Mouse (Mus musculus) MEL (cell line): Measurements from ENCODE around the gene Rab23. TPM values are rescaled to one million over a fixed set of nuclear protein-coding genes. Genes with fewer than 3 reads are reported as not detected.

Source experiments
- DNase-seq: peaks from one replicate; pipeline ENCODE4 v3.0.0; 2011; ENCODE audit warnings: low read depth, low spot score
- H3K27ac ChIP-seq: 2 replicates; pipeline ENCODE4 v1.5.1; 2012; ENCODE audit warnings: low read depth, mild to moderate bottlenecking, control low read depth, low read length, moderate library complexity; ENCODE audit not compliant: control insufficient read depth
- H3K27me3 ChIP-seq, 2 experiments: fragments of 150-350 bp in 1 of 2; sonication (generic) in 1 of 2; 2 replicates each; pipeline ENCODE4 v1.6.1; 2012; ENCODE audit warnings: low read length in 2 of 2, mild to moderate bottlenecking in 2 of 2, improper control_type of control experiment in 1 of 2, moderate library complexity in 1 of 2; ENCODE audit not compliant: insufficient read depth in 2 of 2, control insufficient read depth in 1 of 2
- H3K36me3 ChIP-seq, 2 experiments: 2 replicates each; pipeline ENCODE4 v1.6.1; 2012 to 2014; ENCODE audit warnings: low read length in 2 of 2, improper control_type of control experiment in 1 of 2, inconsistent platforms in 1 of 2, mild to moderate bottlenecking in 1 of 2; ENCODE audit not compliant: insufficient read depth in 2 of 2, control insufficient read depth in 1 of 2
- H3K4me1 ChIP-seq, 2 experiments: fragments of 150-350 bp in 1 of 2; sonication (generic) in 1 of 2; 2 replicates each; pipeline ENCODE4 v1.6.1; 2012; ENCODE audit warnings: low read length in 2 of 2, improper control_type of control experiment in 1 of 2, mild to moderate bottlenecking in 1 of 2; ENCODE audit not compliant: insufficient read depth in 2 of 2, control insufficient read depth in 1 of 2
- H3K4me3 ChIP-seq, 2 experiments: fragments of 150-350 bp in 1 of 2; sonication (generic) in 1 of 2; 2 replicates each; pipeline ENCODE4 v1.5.1; 2012; ENCODE audit warnings: low read depth in 2 of 2, low read length in 2 of 2, mild to moderate bottlenecking in 2 of 2, moderate library complexity in 2 of 2, control low read depth in 1 of 2, improper control_type of control experiment in 1 of 2; ENCODE audit not compliant: control insufficient read depth in 1 of 2, insufficient read depth in 1 of 2
- H3K79me2 ChIP-seq: 2 replicates; pipeline ENCODE4 v1.6.1; 2012; ENCODE audit warnings: mild to moderate bottlenecking, low read length, moderate library complexity; ENCODE audit not compliant: control insufficient read depth, poor library complexity, insufficient read depth
- H3K9ac ChIP-seq: 2 replicates; pipeline ENCODE4 v1.6.1; 2012; ENCODE audit warnings: low read depth, mild to moderate bottlenecking, control low read depth, low read length, moderate library complexity; ENCODE audit not compliant: control insufficient read depth, poor library complexity, severe bottlenecking
- H3K9me3 ChIP-seq: fragments of 150-350 bp; sonication (generic); replicated peaks from 2 replicates; pipeline ENCODE4 v1.6.1; 2012; ENCODE audit warnings: mild to moderate bottlenecking, low read length, improper control_type of control experiment, moderate library complexity; ENCODE audit not compliant: insufficient read depth
- BHLHE40 ChIP-seq: IDR thresholded peaks from 2 replicates; pipeline ENCODE4 v1.6.1; 2012; ENCODE audit warnings: low read depth, mild to moderate bottlenecking, inconsistent platforms, low read length, improper control_type of control experiment, borderline replicate concordance
- CHD1 ChIP-seq: IDR thresholded peaks from 2 replicates; pipeline ENCODE4 v1.6.1; 2012; ENCODE audit warnings: low read depth, mild to moderate bottlenecking, inconsistent platforms, low read length, improper control_type of control experiment
- CHD2 ChIP-seq: IDR thresholded peaks from 2 replicates; pipeline ENCODE4 v1.6.1; 2011; ENCODE audit warnings: low read length, improper control_type of control experiment
- E2F4 ChIP-seq: IDR thresholded peaks from 2 replicates; pipeline ENCODE4 v1.6.1; 2011; ENCODE audit warnings: low read depth, low read length, improper control_type of control experiment, borderline replicate concordance
- ELF1 ChIP-seq: IDR thresholded peaks from 2 replicates; pipeline ENCODE4 v1.6.1; 2014; ENCODE audit warnings: low read depth, mild to moderate bottlenecking, inconsistent platforms, low read length, improper control_type of control experiment, moderate library complexity
- EP300 ChIP-seq, 2 experiments: IDR thresholded peaks; 2 replicates each; pipeline ENCODE4 v1.6.1; 2011; ENCODE audit warnings: improper control_type of control experiment in 2 of 2, low read length in 2 of 2, low read depth in 1 of 2, mild to moderate bottlenecking in 1 of 2
- ETS1 ChIP-seq: IDR thresholded peaks from 2 replicates; pipeline ENCODE4 v1.6.1; 2012; ENCODE audit warnings: low read depth, mild to moderate bottlenecking, inconsistent platforms, low read length, improper control_type of control experiment, moderate library complexity
- GABPA ChIP-seq: IDR thresholded peaks from 2 replicates; pipeline ENCODE4 v1.6.1; 2012; ENCODE audit warnings: low read depth, mild to moderate bottlenecking, inconsistent platforms, low read length, improper control_type of control experiment, moderate library complexity
- GATA1 ChIP-seq: IDR thresholded peaks from 2 replicates; pipeline ENCODE4 v1.6.1; 2011; ENCODE audit warnings: low read depth, low read length, improper control_type of control experiment
- HCFC1 ChIP-seq: IDR thresholded peaks from 2 replicates; pipeline ENCODE4 v1.6.1; 2012; ENCODE audit warnings: low read depth, mild to moderate bottlenecking, inconsistent platforms, low read length, improper control_type of control experiment, moderate library complexity
- JUND ChIP-seq: IDR thresholded peaks from 2 replicates; pipeline ENCODE4 v1.6.1; 2011; ENCODE audit warnings: low read depth, mild to moderate bottlenecking, improper control_type of control experiment, low read length
- KAT2A ChIP-seq: conservative IDR thresholded peaks from 2 replicates; pipeline ENCODE4 v1.6.1; 2012; ENCODE audit warnings: low read depth, low read length, improper control_type of control experiment, inconsistent platforms
- MAFK ChIP-seq: IDR thresholded peaks from 2 replicates; pipeline ENCODE4 v1.6.1; 2011; ENCODE audit warnings: low read depth, mild to moderate bottlenecking, low read length, improper control_type of control experiment, borderline replicate concordance
- MAX ChIP-seq: IDR thresholded peaks from 2 replicates; pipeline ENCODE4 v1.6.1; 2011; ENCODE audit warnings: low read length, improper control_type of control experiment
- MEF2A ChIP-seq: IDR thresholded peaks from 2 replicates; pipeline ENCODE4 v1.6.1; 2014; ENCODE audit warnings: low read depth, mild to moderate bottlenecking, inconsistent platforms, low read length, improper control_type of control experiment; ENCODE audit not compliant: poor library complexity, insufficient replicate concordance, severe bottlenecking; ENCODE audit errors: extremely low read depth
- MXI1 ChIP-seq: IDR thresholded peaks from 2 replicates; pipeline ENCODE4 v1.6.1; 2011; ENCODE audit warnings: mild to moderate bottlenecking, low read depth, low read length, improper control_type of control experiment
- MYB ChIP-seq: IDR thresholded peaks from 2 replicates; pipeline ENCODE4 v1.6.1; 2011; ENCODE audit warnings: mild to moderate bottlenecking, low read depth, low read length, improper control_type of control experiment
- MYC ChIP-seq: IDR thresholded peaks from 2 replicates; pipeline ENCODE4 v1.6.1; 2011; ENCODE audit warnings: low read depth, mild to moderate bottlenecking, low read length, improper control_type of control experiment, moderate library complexity
- NELFE ChIP-seq: IDR thresholded peaks from 2 replicates; pipeline ENCODE4 v1.6.1; 2011; ENCODE audit warnings: low read depth, low read length, improper control_type of control experiment
- NRF1 ChIP-seq: IDR thresholded peaks from 2 replicates; pipeline ENCODE4 v1.6.1; 2014; ENCODE audit warnings: low read depth, mild to moderate bottlenecking, inconsistent platforms, low read length, improper control_type of control experiment, moderate library complexity; ENCODE audit not compliant: poor library complexity, insufficient read depth, severe bottlenecking
- POLR2A ChIP-seq, 2 experiments: IDR thresholded peaks; 2 replicates each; pipeline ENCODE4 v1.6.1; 2011 to 2012; ENCODE audit warnings: low read length in 2 of 2, mild to moderate bottlenecking in 2 of 2, control low read depth in 1 of 2, improper control_type of control experiment in 1 of 2, low read depth in 1 of 2, moderate library complexity in 1 of 2; ENCODE audit not compliant: control insufficient read depth in 1 of 2, insufficient read depth in 1 of 2, poor library complexity in 1 of 2
- POLR2AphosphoS5 ChIP-seq: IDR thresholded peaks from 2 replicates; pipeline ENCODE4 v1.6.1; 2012; ENCODE audit warnings: low read depth, borderline replicate concordance, mild to moderate bottlenecking, inconsistent platforms, low read length, moderate library complexity, mixed read lengths
- RAD21 ChIP-seq: IDR thresholded peaks from 2 replicates; pipeline ENCODE4 v1.6.1; 2011; ENCODE audit warnings: mild to moderate bottlenecking, low read depth, low read length, improper control_type of control experiment
- RCOR1 ChIP-seq: IDR thresholded peaks from 2 replicates; pipeline ENCODE4 v1.6.1; 2012; ENCODE audit warnings: low read depth, mild to moderate bottlenecking, inconsistent platforms, low read length, improper control_type of control experiment
- SMC3 ChIP-seq: IDR thresholded peaks from 2 replicates; pipeline ENCODE4 v1.6.1; 2011; ENCODE audit warnings: low read depth, low read length, improper control_type of control experiment
- TAL1 ChIP-seq: IDR thresholded peaks from 2 replicates; pipeline ENCODE4 v1.6.1; 2012; ENCODE audit warnings: mild to moderate bottlenecking, inconsistent platforms, low read length, moderate library complexity, mixed read lengths
- TBP ChIP-seq: IDR thresholded peaks from 2 replicates; pipeline ENCODE4 v1.8.0; 2011; ENCODE audit warnings: low read depth, low read length, improper control_type of control experiment
- TCF12 ChIP-seq: IDR thresholded peaks from 2 replicates; pipeline ENCODE4 v1.6.1; 2014; ENCODE audit warnings: low read depth, mild to moderate bottlenecking, inconsistent platforms, low read length, improper control_type of control experiment, moderate library complexity
- UBTF ChIP-seq: IDR thresholded peaks from 2 replicates; pipeline ENCODE4 v1.6.1; 2012; ENCODE audit warnings: low read depth, mild to moderate bottlenecking, inconsistent platforms, low read length, improper control_type of control experiment, moderate library complexity, borderline replicate concordance; ENCODE audit not compliant: insufficient read depth
- USF1 ChIP-seq: IDR thresholded peaks from 2 replicates; pipeline ENCODE4 v1.6.1; 2014; ENCODE audit warnings: low read depth, mild to moderate bottlenecking, inconsistent platforms, low read length, improper control_type of control experiment, moderate library complexity
- ZKSCAN1 ChIP-seq: IDR thresholded peaks from 2 replicates; pipeline ENCODE4 v1.6.1; 2012; ENCODE audit warnings: low read depth, mild to moderate bottlenecking, inconsistent platforms, low read length, improper control_type of control experiment, moderate library complexity
- ZMIZ1 ChIP-seq: IDR thresholded peaks from 2 replicates; pipeline ENCODE4 v1.6.1; 2012; ENCODE audit warnings: low read depth, mild to moderate bottlenecking, inconsistent platforms, low read length, improper control_type of control experiment, moderate library complexity
- ZNF384 ChIP-seq: IDR thresholded peaks from 2 replicates; pipeline ENCODE4 v1.6.1; 2012; ENCODE audit warnings: low read depth, mild to moderate bottlenecking, inconsistent platforms, low read length, improper control_type of control experiment
- polyA plus RNA-seq, 2 experiments: library from polyadenylated mRNA; stranded (reverse) in 1 of 2; unstranded in 1 of 2; fragments of >175 nt in 1 of 2; fragments of >200 nt in 1 of 2; gene quantifications; 2 replicates each; pipeline versions ENCODE4 v1.2.1 to v1.2.4; 2012; ENCODE audit warnings: low replicate concordance in 2 of 2, low read depth in 1 of 2; ENCODE audit not compliant: insufficient read length in 2 of 2, insufficient read depth in 1 of 2, missing spikeins in 1 of 2
- total RNA-seq: library from RNA; depleted of rRNA; stranded (reverse); fragments of 300-350 nt; gene quantifications from 2 replicates; pipeline ENCODE4 v1.2.3, GENCODE M21; 2012; rRNA removed

The Rab23 gene
- total RNA-seq, result 3.2 and 4.0 TPM in 2 replicates
- polyA plus RNA-seq, result 1 to 10 TPM in 1 of 2 experiments, not detected in 1; 9.9 TPM

GRCm38 (mm10) chr1:33719733-33720225, at the start of gene Rab23:
Gene Rab23 (plus strand): TSS chr1:33719887.
- Histone ChIP-seq H3K27me3 (peaks cover 0 to 1% of the 10 kb centered on the region in 2 experiments; a peak in 1 of 4 replicates), H3K9me3 (no peaks in the 10 kb centered on the region), H3K4me3 (peak within 1 kb of the TSS; percentile 60 to 81), H3K36me3 (peaks cover 2 to 6% of the 10 kb centered on the region in 2 experiments), H3K79me2 (peaks cover 9% of the 10 kb centered on the region), H3K9ac (peak within 1 kb of the TSS; percentile 89), H3K27ac (peak within 1 kb of the TSS; percentile 75), H3K4me1 (peaks cover 5 to 8% of the 10 kb centered on the region in 2 experiments; a peak in 3 of 4 replicates)
- TF ChIP-seq NRF1 (peak; percentile 92), ZKSCAN1 (no peak), MYB (no peak), POLR2AphosphoS5 (no peak), USF1 (no peak), ETS1 (no peak), ELF1 (0 out of 2 replicates have a peak, but pooled peaks have one; percentile 14), JUND (no peak), MAFK (no peak), MEF2A (no peak), RCOR1 (no peak), MAX (no peak; the same call in 1 of the 2 replicates), SMC3 (no peak), MYC (no peak), EP300 (IDR thresholded peaks at IDR 0.05; ENCODE audit: low read depth in 1 of 2, low read length in 2 of 2) (no peak), GATA1 (no peak), GABPA (no peak), TAL1 (no peak), CHD1 (no peak), E2F4 (no peak), UBTF (peak; percentile 92; the same call in 1 of the 2 replicates), NELFE (peak; percentile 75), KAT2A (no peak), ZMIZ1 (peak; percentile 52; the same call in 1 of the 2 replicates), HCFC1 (peak; percentile 75), RAD21 (no peak), TBP (0 out of 2 replicates have a peak, but pooled peaks have one; percentile 27), POLR2A (IDR thresholded peaks at IDR 0.05; ENCODE audit: control insufficient read depth in 1 of 2, insufficient read depth in 1 of 2, low read depth in 1 of 2, low read length in 2 of 2, poor library complexity in 1 of 2) (peak; percentile 82 to 92), TCF12 (no peak), CHD2 (no peak), ZNF384 (no peak), MXI1 (peak; percentile 33; the same call in 1 of the 2 replicates), BHLHE40 (no peak)
- peak; percentile 88 for DNase-seq
